ENCODE assay signal across 19 mouse cellular contexts in the genomic region with DNA sequence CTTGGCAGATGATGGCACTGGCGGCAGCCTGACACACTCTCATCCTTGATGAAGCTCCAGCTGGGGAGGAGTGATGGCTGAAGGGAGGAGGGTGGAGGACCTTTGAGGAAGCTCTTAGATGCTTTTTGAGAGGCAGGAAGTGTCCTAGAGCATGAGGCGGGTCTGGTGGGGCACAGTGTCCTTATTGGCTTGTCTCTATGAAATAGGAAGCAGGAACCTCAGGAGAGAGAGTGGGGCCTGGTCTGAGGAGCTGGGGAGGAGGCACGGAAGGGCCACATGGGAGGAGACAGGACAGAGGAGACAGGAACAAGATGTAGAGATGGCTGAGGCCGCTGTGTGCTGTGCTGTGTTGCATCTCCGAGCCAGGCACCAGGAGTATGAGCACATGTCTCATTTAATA. TPM values are rescaled to one million over a fixed set of nuclear protein-coding genes. Genes with fewer than 3 reads are reported as not detected.
DNase-seq lines count a peak whose midpoint lies in the region; ATAC-seq and TF ChIP-seq lines count a peak whose summit lies in the region.
"Had no signal": no experiment of that assay in that cellular context is flagged by ENCODE, and none has a peak within 500 bp of the region (broad histone marks: within the 10 kb centered on the region; RNA-seq: fewer than 3 reads in every experiment).

No protein-coding gene starts in this region.

- TF ChIP-seq POLR2A in kidney, adult 2 months (IDR thresholded peaks at IDR 0.05; ENCODE audit: low read depth, low read length) = no peak

- H3K4me1 ChIP-seq in kidney, adult 2 months (ENCODE audit: control insufficient read depth, insufficient read depth, low read length) = no peaks in the 10 kb centered on the region
- peaks cover 37% of the 10 kb centered on the region for H3K4me1 ChIP-seq in embryonic facial prominence, embryonic 10.5 days
- peaks cover 15% of the 10 kb centered on the region for H3K4me1 ChIP-seq in neural tube, embryonic 15.5 days

- no peak overlapping the region for H3K4me2 ChIP-seq in neural tube, embryonic 15.5 days
- H3K4me2 ChIP-seq: heart, embryonic 15.5 days; hindbrain, embryonic 13.5 days; liver, embryonic 11.5 days; lung, embryonic 15.5 days; midbrain, embryonic 12.5 days had no signal

- no peak overlapping the region for H3K4me3 ChIP-seq in kidney, adult 2 months (ENCODE audit: insufficient read depth, low read depth, low read length)
- H3K4me3 ChIP-seq in embryonic facial prominence, embryonic 10.5 days = no peak overlapping the region
- no peak overlapping the region for H3K4me3 ChIP-seq in neural tube, embryonic 15.5 days (replicated peaks)
- H3K4me3 ChIP-seq: heart, embryonic 15.5 days; hindbrain, embryonic 13.5 days; lung, embryonic 15.5 days; midbrain, embryonic 12.5 days; myocyte had no signal

- peak; percentile 25 for DNase-seq in kidney, adult 2 months
- DNase-seq in kidney, adult 11 months = no peak
- DNase-seq in 3134 (ENCODE audit: extremely low read depth, insufficient read length, low spot score) = peak; percentile 48
- DNase-seq in 416B (ENCODE audit: low read depth) = peak; percentile 10
- DNase-seq in embryonic facial prominence, embryonic 10.5 days (ENCODE audit: low spot score) = no peak
- DNase-seq in spleen, adult 18-20 months = no peak
- DNase-seq in adrenal gland, adult 18-20 months (ENCODE audit: low spot score in 2 of 2) = no peak
- DNase-seq: adrenal gland, postnatal 14 days; cerebellum, adult 8-10 months; gastrocnemius, postnatal 36 days; kidney, postnatal 14 days had no signal

- H3K9me3 ChIP-seq in embryonic facial prominence, embryonic 10.5 days = no peaks in the 10 kb centered on the region
- H3K9me3 ChIP-seq in neural tube, embryonic 15.5 days (replicated peaks) = no peaks in the 10 kb centered on the region
- H3K9me3 ChIP-seq: heart, embryonic 15.5 days; hindbrain, embryonic 13.5 days; lung, embryonic 15.5 days; midbrain, embryonic 12.5 days had no signal

- TF ChIP-seq CTCF in kidney, adult 2 months (conservative IDR thresholded peaks at IDR 0.05; ENCODE audit: insufficient read depth, insufficient read length, low read depth, low read length) = no peak

- ATAC-seq in neural tube, embryonic 15.5 days (ENCODE audit: low FRiP score) = no peak
- ATAC-seq: intestine, embryonic 16.5 days had no signal

- H3K9ac ChIP-seq in neural tube, embryonic 15.5 days (replicated peaks) = no peak overlapping the region
- H3K9ac ChIP-seq: heart, embryonic 15.5 days; hindbrain, embryonic 13.5 days; lung, embryonic 15.5 days; midbrain, embryonic 12.5 days had no signal

- no peak overlapping the region for H3K27ac ChIP-seq in kidney, adult 2 months (ENCODE audit: insufficient read depth, low read depth, low read length)
- peak overlapping the region; percentile 26 for H3K27ac ChIP-seq in embryonic facial prominence, embryonic 10.5 days (replicated peaks)
- H3K27ac ChIP-seq in neural tube, embryonic 15.5 days (replicated peaks) = no peak overlapping the region
- H3K27ac ChIP-seq: heart, embryonic 15.5 days; hindbrain, embryonic 13.5 days; lung, embryonic 15.5 days; midbrain, embryonic 12.5 days had no signal

- no peaks in the 10 kb centered on the region for H3K27me3 ChIP-seq in kidney, adult 2 months (replicated peaks; ENCODE audit: control insufficient read depth, insufficient read depth, low read length)
- H3K27me3 ChIP-seq in embryonic facial prominence, embryonic 10.5 days (replicated peaks; ENCODE audit: low read depth, poor library complexity, severe bottlenecking) = no peaks in the 10 kb centered on the region
- H3K27me3 ChIP-seq in neural tube, embryonic 15.5 days (replicated peaks) = no peaks in the 10 kb centered on the region
- H3K27me3 ChIP-seq: heart, embryonic 15.5 days; hindbrain, embryonic 13.5 days; lung, embryonic 15.5 days had no signal

- no peaks in the 10 kb centered on the region for H3K36me3 ChIP-seq in kidney, adult 2 months (ENCODE audit: control insufficient read depth, insufficient read depth, low read length)
- H3K36me3 ChIP-seq in embryonic facial prominence, embryonic 10.5 days (replicated peaks) = no peaks in the 10 kb centered on the region
- H3K36me3 ChIP-seq in neural tube, embryonic 15.5 days = no peaks in the 10 kb centered on the region
- H3K36me3 ChIP-seq: heart, embryonic 15.5 days; hindbrain, embryonic 13.5 days; lung, embryonic 15.5 days; midbrain, embryonic 12.5 days had no signal

- WGBS in kidney, adult 2 months = 74% methylated on average over 5 of the region's 5 CpGs
- WGBS in embryonic facial prominence, embryonic 10.5 days = 78% methylated on average over 5 of the region's 5 CpGs
- WGBS in neural tube, embryonic 15.5 days = 86% methylated on average over 5 of the region's 5 CpGs

RNA-seq across cellular contexts. Expression of a gene that starts 43.3 kb away (rescaled TPM):
- polyA plus RNA-seq in kidney, adult 2 months (2012; rRNA removed) = 1.2 and 1.3 TPM in 2 replicates
- 0.44 and 0.86 TPM in 2 replicates for polyA plus RNA-seq in embryonic facial prominence, embryonic 10.5 days (2016; fragmentation: Nextera tagmentation; extraction: Ambion mirVana)
- 0.31 and 0.83 TPM in 2 replicates for polyA plus RNA-seq in neural tube, embryonic 15.5 days (2015; fragmentation: Nextera tagmentation; extraction: Ambion mirVana)
- under 1 TPM in 1 of 2 experiments, not detected in 1; 0.51 TPM for total RNA-seq in adrenal gland, adult 18-20 months (2021)
- polyA plus RNA-seq: liver, embryonic 11.5 days had no signal

Comparison
In these comparisons a context has a peak if more than half of its experiments do, and no peak if none do; other contexts are left out.
1. DNase-seq: peak in kidney, adult 2 months (single experiment), 3134 (single experiment) and 416B (single experiment); none in kidney, adult 11 months (single experiment), embryonic facial prominence, embryonic 10.5 days (single experiment), spleen, adult 18-20 months (0 of 2) and adrenal gland, adult 18-20 months (0 of 2).